Comparison of ENCODE assay signal across 9 mouse cellular contexts in genomic region chr15:41155169-41155638, GRCm38 (mm10).
DNase-seq lines count a peak whose midpoint lies in the region; ATAC-seq and TF ChIP-seq lines count a peak whose summit lies in the region.
"Had no signal": no experiment of that assay in that cellular context is flagged by ENCODE, and none has a peak within 500 bp of the region (broad histone marks: within the 10 kb centered on the region; RNA-seq: fewer than 3 reads in every experiment).

No protein-coding gene starts in this region.

- no peak for TF ChIP-seq EP300 in heart, adult 2 months (IDR thresholded peaks at IDR 0.05; ENCODE audit: insufficient read depth, low read depth, low read length)

- no peaks in the 10 kb centered on the region for H3K79me2 ChIP-seq in heart, adult 2 months (replicated peaks; ENCODE audit: control insufficient read depth, insufficient read depth, low read length)

- peak overlapping the region; percentile 55 for H3K27ac ChIP-seq in heart, adult 2 months
- peak overlapping the region; percentile 79 to 91 for H3K27ac ChIP-seq in heart, embryonic 14.5 days (replicated peaks in 1 of 2; ENCODE audit: control insufficient read depth in 1 of 2, insufficient read depth in 1 of 2, low read depth in 2 of 2, low read length in 2 of 2)
- H3K27ac ChIP-seq in kidney, embryonic 16.5 days (ENCODE audit: low read length), result peak overlapping the region; percentile 58; the same call in 1 of the 2 replicates
- H3K27ac ChIP-seq in midbrain, embryonic 11.5 days (ENCODE audit: low read depth, low read length), result no peak overlapping the region

- H3K36me3 ChIP-seq in heart, adult 2 months (ENCODE audit: control insufficient read depth, insufficient read depth, low read length), result no peaks in the 10 kb centered on the region
- H3K36me3 ChIP-seq in heart, embryonic 14.5 days (ENCODE audit: control insufficient read depth, insufficient read depth, low read length), result no peaks in the 10 kb centered on the region
- H3K36me3 ChIP-seq in kidney, embryonic 16.5 days (ENCODE audit: insufficient read depth, low read length), result no peaks in the 10 kb centered on the region
- H3K36me3 ChIP-seq in midbrain, embryonic 11.5 days (ENCODE audit: control insufficient read depth, insufficient read depth, low read length), result no peaks in the 10 kb centered on the region
- H3K36me3 ChIP-seq: G1E had no signal

- H3K4me1 ChIP-seq in heart, adult 2 months (ENCODE audit: control insufficient read depth, insufficient read depth, low read length), result no peaks in the 10 kb centered on the region
- peaks cover 8 to 11% of the 10 kb centered on the region in 2 experiments; a peak in 3 of 4 replicates for H3K4me1 ChIP-seq in heart, embryonic 14.5 days (ENCODE audit: control insufficient read depth in 2 of 2, insufficient read depth in 2 of 2, low read length in 2 of 2)
- peaks cover 14% of the 10 kb centered on the region for H3K4me1 ChIP-seq in kidney, embryonic 16.5 days (ENCODE audit: insufficient read depth, low read length)
- peaks cover 6% of the 10 kb centered on the region; the same call in 1 of the 2 replicates for H3K4me1 ChIP-seq in midbrain, embryonic 11.5 days (ENCODE audit: control insufficient read depth, insufficient read depth, low read length)

- H3K4me3 ChIP-seq in heart, adult 2 months, result peak overlapping the region; percentile 41
- peak overlapping the region; percentile 20 to 21 for H3K4me3 ChIP-seq in heart, embryonic 14.5 days (ENCODE audit: control insufficient read depth in 1 of 2, insufficient read depth in 1 of 2, low read depth in 1 of 2, low read length in 2 of 2)
- peak overlapping the region; percentile 33 for H3K4me3 ChIP-seq in kidney, embryonic 16.5 days (ENCODE audit: low read length)
- H3K4me3 ChIP-seq in midbrain, embryonic 11.5 days (ENCODE audit: low read depth, low read length), result peak overlapping the region; percentile 25

- intact Hi-C loops in heart, adult 2 months (cut with DNase I), result no loop called here
- intact Hi-C loops in heart, postnatal 25 days (cut with DNase I), result no loop called here

- no peaks in the 10 kb centered on the region for H3K9me3 ChIP-seq in heart, embryonic 14.5 days (ENCODE audit: control insufficient read depth, low read length)
- H3K9me3 ChIP-seq in kidney, embryonic 16.5 days (ENCODE audit: low read length), result no peaks in the 10 kb centered on the region
- no peaks in the 10 kb centered on the region for H3K9me3 ChIP-seq in midbrain, embryonic 11.5 days (ENCODE audit: control insufficient read depth, low read length)
- H3K9me3 ChIP-seq: G1E had no signal

- TF ChIP-seq CTCF in heart, adult 2 months (IDR thresholded peaks at IDR 0.05), result no peak

- H3K27me3 ChIP-seq in heart, adult 2 months (ENCODE audit: control insufficient read depth, insufficient read depth, low read length), result no peaks in the 10 kb centered on the region
- H3K27me3 ChIP-seq in heart, embryonic 14.5 days (ENCODE audit: control insufficient read depth, insufficient read depth, low read length), result no peaks in the 10 kb centered on the region
- no peaks in the 10 kb centered on the region for H3K27me3 ChIP-seq in kidney, embryonic 16.5 days (ENCODE audit: insufficient read depth, low read length)
- no peaks in the 10 kb centered on the region for H3K27me3 ChIP-seq in midbrain, embryonic 11.5 days (ENCODE audit: control insufficient read depth, insufficient read depth, low read length)

- peak; percentile 27 to 28 for DNase-seq in heart, adult 2 months
- no peak for DNase-seq in heart, postnatal 25 days (ENCODE audit: low spot score)
- DNase-seq in cerebellum, postnatal 14 days, result peak; percentile 18 to 35
- peak; percentile 90 for DNase-seq in midbrain, embryonic 11.5 days (ENCODE audit: low spot score, missing footprints)
- DNase-seq in B cell, adult 2 months, result no peak
- DNase-seq in thymus, postnatal 14 days, result no peak

- TF ChIP-seq POLR2A in heart, adult 2 months (IDR thresholded peaks at IDR 0.05; ENCODE audit: insufficient read depth, low read depth, low read length), result no peak

- peak overlapping the region; percentile 63 for H3K4me2 ChIP-seq in heart, embryonic 14.5 days (ENCODE audit: low read length)
- H3K4me2 ChIP-seq in kidney, embryonic 16.5 days (replicated peaks; ENCODE audit: low read depth, low read length), result peak overlapping the region; percentile 59
- H3K4me2 ChIP-seq in midbrain, embryonic 11.5 days, result peak overlapping the region; percentile 52

- H3K9ac ChIP-seq in heart, adult 2 months (ENCODE audit: low read depth, low read length), result peak overlapping the region; percentile 0; the same call in 1 of the 2 replicates
- peak overlapping the region; percentile 64 for H3K9ac ChIP-seq in heart, embryonic 14.5 days (ENCODE audit: low read length)
- peak overlapping the region; percentile 44; the same call in 1 of the 2 replicates for H3K9ac ChIP-seq in kidney, embryonic 16.5 days (replicated peaks; ENCODE audit: low read length)
- peak overlapping the region; percentile 54 for H3K9ac ChIP-seq in midbrain, embryonic 11.5 days (ENCODE audit: low read length)

- peak; percentile 72; the same call in 1 of the 2 replicates for ATAC-seq in heart, embryonic 14.5 days (ENCODE audit: insufficient number of reproducible peaks, insufficient read depth, low FRiP score, low read depth)
- peak; percentile 93 for ATAC-seq in kidney, embryonic 16.5 days (ENCODE audit: low FRiP score, low TSS enrichment)
- peak; percentile 80 for ATAC-seq in midbrain, embryonic 11.5 days (ENCODE audit: low FRiP score)

- WGBS in heart, adult 2 months, result 11% methylated on average over 16 of the region's 16 CpGs
- WGBS in heart, embryonic 14.5 days, result 3% methylated on average over 16 of the region's 16 CpGs
- 8% methylated on average over 16 of the region's 16 CpGs for WGBS in kidney, embryonic 16.5 days
- WGBS in midbrain, embryonic 11.5 days, result 5% methylated on average over 16 of the region's 16 CpGs

Comparison
In these comparisons a context has a peak if more than half of its experiments do, and no peak if none do; other contexts are left out.
1. DNase-seq: peak in heart, adult 2 months (2 of 2), cerebellum, postnatal 14 days (2 of 2) and midbrain, embryonic 11.5 days (single experiment); none in heart, postnatal 25 days (single experiment), B cell, adult 2 months (0 of 2) and thymus, postnatal 14 days (single experiment).
2. H3K9ac ChIP-seq: peak in every context shown above with its lines; median percentile 64 in heart, embryonic 14.5 days; 54 in midbrain, embryonic 11.5 days; 44 in kidney, embryonic 16.5 days; 0 in heart, adult 2 months.
3. Peak in every context shown above with its lines, with median percentiles within 50 percentile points of each other: H3K4me3 ChIP-seq, ATAC-seq and H3K4me2 ChIP-seq.